Mouse (Mus musculus) lung, postnatal 4 days (tissue): Measurements from ENCODE around the gene Tmem9.

Source experiments
- DNase-seq, 2 experiments: peaks; one replicate each; pipeline ENCODE4 v3.0.0; 2021

The Tmem9 gene

DNA sequence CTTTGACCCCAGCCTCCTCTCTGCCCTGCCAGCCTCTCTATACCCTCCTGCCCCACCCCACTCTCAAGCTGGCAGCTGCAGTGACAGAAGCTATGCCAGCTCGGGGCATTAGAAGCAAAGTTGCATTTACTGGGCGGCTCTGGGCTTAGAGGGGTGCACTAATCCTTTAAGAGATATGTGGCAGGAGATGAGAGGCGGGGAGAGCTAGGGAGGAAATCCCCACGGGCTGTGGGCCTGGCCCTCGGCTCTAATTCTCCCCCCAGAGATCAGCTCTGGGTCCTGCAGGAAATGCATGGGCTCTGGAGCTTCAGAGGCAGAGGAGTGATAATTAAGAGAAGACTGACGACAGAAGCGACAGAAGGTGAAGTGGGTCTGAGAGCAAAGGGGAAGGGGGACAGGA, 25.0 kb downstream of the Tmem9 start:
- no peak for DNase-seq

DNA sequence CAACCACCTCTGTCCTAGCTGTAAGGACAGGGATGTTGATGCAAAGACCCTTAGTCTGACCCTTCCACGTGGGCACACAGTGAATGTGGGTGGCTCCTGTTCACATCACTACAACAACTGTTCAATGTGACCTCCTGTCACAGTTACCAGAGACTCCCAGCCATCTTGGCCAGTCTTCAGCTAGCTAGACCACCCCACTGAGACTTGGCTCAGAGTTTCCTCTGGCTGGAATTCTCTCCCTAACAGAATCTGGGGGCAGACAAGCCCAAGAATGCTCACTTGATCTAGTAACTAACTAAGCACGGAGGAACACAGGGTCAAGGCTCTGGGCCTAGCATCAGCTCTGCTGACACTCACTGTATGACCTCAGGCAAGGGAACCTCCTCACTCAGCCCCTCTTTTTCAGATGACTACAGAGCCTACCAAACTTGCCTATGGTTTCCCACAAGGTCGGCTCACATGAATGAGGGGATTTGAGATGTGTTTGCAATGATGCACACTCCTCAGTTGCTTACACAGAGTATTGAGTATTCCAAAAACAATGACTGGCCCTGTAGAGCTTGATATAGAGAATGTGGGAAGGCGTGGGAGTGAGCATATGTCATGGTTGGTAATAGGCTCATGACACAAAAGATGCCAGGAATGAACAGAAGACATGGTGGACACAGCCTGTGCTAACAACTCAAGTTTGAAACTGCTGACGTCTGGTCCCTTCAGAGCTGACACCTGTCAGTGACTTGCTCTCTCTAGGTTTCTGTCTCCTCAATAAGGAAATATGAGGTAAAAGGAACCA, 31.0 kb downstream of the Tmem9 start:
- no peak for DNase-seq

DNA sequence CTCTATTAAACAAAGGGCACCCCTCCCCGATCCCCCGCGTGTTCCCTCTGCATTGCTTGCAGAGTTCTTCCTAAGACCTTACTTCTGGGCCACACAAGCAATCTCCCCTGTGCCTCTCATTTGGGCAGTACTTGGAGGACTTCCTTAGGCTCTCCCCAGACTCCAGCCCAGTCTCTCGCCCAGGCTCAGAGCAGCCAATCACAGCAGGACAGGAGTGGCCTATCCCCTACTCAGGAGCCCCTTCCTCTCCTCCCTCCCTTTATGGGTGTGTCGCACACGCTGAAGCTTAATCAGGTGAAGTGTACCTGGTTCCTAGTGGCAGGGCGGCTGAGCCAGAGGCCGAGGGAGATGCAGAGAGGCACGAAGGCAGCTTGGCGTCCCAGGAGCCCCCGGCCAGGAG, 32.5 kb downstream of the Tmem9 start:
- no peak for DNase-seq

DNA sequence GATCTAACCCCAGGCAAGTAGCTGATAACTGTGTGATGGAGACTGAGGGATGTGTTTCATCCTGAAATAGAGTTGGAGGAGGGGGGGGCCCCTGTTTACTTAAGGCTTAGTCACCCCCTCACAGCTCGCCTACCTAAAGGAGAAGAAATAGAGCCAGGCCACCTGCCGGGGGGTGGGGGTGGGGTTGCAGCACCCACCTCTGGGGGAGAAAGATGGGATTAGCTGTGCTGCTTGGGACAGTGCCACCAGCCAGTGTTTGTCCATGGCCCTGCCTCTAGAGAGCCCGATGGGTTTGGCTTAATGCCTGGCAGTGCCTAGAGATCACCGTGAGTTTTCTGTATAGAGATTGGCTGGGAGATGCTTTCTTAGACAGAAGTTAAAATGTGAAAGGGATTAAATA, 32.9 kb downstream of the Tmem9 start:
- DNase-seq, result no peak

DNA sequence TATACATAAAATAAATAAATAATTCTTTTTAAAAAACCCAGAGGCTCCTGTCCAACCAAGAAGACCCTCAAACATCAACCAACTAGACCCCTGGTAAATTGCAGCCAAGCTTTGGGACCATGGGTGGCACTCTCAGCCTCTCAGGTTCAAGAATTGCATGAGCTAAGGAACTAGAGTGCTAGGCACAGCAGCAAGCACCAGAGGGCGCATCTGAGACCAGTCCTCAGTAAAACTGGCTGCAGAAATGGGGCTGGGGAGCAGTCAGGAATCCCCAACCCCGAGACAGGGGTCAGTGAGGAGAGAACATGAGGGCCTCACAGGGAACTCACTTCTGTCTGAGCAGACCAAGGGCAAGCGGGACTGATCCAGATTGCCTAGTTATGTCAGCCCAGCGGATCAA, 37.8 kb downstream of the Tmem9 start:
- peak; percentile 35 to 65 for DNase-seq

DNA sequence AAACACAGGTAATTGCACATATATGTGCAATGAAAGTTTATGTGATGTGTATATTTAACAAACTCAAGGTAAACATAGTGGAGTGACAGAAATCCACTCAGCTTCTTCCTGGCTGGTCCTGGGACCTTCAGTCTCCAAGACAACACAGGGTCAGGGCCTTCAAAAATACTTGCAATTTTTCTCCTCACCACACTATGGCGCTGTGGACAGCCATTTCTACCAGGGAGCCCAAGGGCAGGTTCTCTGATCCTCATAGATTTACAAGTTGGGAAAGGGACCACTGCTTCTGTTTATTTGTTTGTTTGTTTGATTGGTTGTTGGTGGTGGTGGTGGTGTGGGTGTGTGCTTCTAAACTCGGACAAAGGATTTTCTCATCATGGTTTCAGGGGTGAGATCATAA, 39.5 kb downstream of the Tmem9 start:
- DNase-seq, result peak in 1 of 2 experiments; percentile 22

DNA sequence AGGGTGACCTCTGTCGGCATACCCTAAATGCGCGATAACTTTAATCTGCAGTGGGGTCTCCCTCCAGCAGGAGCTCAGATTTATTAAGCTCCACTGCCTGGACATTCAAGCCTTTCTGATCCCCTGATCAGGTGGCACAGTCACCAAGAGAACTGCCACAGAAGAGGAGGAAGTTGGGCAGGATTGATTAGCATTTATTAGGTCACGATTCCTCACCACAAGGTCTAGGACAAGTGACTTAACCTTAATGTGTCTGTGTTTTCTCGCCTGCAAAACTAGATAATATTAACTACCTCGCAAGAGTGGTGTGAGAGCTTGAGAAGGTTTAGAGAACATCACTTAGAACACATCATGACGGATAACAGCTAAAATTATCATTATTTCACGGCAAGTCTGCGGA, 39.9 kb downstream of the Tmem9 start:
- DNase-seq, result no peak

DNA sequence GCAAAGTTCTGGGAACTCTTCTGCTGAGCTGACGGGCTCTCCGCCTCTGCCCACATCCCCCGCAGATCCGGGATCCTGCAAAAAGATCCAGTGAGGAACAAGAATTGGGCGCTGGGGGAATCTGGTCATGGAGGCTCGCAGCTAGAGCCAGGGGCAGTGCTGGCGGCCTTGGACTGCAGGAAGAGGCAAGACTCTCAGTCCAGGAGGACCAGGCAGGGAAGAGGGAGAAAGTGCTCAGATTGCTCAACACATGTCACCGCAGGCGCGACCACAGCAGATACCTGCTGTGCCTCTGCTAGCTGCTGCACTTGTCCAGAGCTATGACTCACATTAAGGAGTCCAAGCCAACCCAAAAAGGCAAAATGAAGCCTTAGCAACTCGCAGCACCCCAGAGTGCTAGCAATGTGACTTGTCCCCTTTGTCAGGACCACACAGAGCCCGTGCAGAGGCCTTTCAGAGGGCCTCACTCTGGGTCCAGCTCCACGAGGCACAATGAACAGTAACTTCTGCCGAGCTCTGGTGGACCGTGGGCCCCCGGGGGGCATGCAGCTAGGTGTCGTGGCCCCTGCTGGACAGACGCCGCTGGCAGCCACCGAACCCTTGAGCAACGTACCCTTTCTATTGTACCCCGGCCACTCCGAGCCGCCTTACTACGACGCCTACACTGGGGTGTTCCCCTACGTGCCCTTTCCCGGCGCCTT, 42.5 kb downstream of the Tmem9 start, which contains the start of gene Ascl5:
Gene Ascl5 (plus strand): TSS at position 493 of the 701 bp plus-strand sequence.
- no peak for DNase-seq

DNA sequence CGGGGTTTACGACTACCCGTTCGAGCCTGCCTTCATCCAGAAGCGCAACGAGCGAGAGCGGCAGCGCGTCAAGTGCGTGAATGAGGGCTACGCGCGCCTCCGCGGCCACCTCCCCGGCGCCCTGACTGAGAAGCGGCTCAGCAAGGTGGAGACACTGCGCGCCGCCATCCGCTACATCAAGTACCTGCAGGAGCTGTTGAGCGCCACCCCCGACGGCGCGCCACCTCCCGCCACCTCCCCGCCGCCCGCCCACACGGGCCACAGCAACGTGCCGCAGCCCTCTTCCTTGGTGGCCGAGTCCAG, 43.0 kb downstream of the Tmem9 start:
- DNase-seq, result peak; percentile 21 to 33

DNA sequence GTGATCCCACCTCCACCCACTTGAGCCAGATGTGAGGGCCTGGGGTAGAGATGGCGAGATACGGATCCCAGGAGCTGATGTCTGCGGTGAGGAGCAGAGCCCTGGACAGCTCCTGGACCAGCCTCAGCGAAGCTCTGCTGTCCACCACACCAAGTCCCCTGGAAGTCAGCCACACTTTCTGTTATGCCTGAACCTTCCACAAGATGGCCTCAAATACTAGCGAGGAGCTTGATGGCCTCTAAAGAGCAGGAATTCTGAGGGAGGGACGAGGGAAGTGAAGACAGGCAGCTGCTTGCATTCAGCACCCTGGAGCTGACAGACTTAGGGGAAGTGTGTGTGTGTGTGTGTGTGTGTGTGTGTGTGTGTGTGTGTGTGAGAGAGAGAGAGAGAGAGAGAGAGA, 43.5 kb downstream of the Tmem9 start:
- DNase-seq, result peak; percentile 75 to 86

DNA sequence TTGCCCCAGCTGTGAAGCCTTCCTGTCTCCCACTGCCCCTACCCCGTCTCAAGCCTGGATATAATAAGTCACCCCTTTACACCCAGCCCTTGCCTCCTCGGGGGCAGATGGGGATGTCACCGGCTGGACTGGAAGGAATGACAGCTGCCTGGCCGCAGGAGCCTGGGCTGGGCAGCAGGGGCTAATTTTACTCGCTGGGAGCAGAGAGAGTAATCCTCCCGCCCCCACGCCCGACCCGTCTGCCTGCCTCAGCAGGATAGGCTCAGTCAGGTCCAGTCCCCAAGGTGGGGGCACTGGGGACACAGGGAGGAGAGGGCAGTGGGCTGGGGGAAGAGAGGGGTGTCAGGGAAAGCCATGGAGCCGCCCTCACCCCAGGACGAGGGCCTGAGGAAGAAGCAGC, 44.6 kb downstream of the Tmem9 start, which contains the start of gene Cacna1s:
Gene Cacna1s (plus strand): TSS at position 204 of the 400 bp plus-strand sequence.
- no peak for DNase-seq

DNA sequence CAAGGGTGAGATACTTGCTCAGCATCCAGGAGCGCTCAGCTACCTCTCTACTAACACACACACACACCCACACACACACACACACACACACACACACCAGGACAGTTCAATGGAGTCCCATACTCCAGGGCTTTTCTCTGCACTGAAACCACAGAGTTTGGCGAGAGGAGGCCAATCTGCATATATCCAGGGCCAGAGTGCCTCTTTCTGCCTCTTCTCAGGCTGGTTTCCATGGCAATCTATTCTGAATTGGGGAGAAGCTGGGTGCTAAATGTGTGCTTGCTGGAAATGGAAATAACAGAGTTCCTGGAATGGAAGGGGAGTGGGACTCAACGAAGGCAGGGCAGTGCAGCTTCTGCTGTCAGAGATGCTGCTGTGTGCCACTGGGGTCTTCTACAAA, 47.8 kb downstream of the Tmem9 start:
- DNase-seq, result no peak

DNA sequence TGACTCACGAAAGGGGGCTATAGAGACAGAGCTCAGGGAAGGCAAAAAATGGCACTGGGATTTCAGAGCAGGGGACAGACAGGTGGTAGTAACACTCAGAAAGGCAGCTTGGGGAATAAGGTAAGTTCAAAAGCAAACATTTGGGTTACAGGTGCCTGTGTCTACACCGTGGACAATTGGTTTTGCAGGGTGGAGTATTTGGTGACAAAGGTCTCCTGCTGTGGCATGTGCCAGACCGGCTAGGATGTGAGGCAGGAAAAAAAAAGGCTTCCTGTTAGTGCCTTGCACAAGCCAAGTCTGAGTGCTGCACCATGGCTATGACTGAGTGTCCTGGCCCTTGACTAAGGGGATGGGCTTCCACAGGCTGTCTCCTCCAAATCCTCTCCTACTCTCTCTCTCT, 50.6 kb downstream of the Tmem9 start:
- DNase-seq, result no peak

DNA sequence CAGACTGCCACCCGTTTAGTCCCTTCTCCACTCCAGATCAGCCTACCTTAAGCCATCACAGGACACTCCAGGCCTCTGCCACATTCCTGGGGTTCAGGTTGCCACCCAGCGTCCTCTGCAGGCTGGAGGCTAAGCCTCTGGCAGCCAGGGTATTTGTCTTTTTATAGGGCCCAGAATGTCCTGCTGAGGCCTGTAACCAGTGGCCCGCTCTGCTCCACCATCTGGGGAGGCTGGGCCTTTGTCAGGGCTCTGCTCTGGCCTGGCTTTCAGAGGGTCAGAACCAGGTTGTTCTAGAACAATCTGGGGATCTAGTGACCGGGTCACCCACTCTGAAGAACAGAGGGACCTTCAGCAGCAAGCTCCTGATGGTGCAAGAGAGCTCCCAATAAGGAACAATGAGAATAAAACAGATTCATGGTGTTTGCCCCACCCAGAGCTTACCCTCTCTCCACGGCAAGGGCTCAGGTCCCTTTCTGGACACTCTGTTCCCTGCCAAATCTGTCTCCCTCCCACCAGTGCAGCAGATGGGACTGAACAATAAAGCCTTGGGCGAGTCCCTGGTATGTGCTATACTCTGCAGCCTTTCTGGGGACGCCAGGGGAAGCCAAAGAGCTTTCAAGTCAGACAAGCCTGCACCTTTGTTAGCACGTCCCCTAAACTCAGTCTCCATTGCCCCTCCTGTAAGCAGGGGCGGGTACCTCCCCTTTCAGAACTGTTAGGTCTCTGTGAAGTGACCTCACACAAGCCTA, 53.3 kb downstream of the Tmem9 start:
- DNase-seq, result peak; percentile 43 to 71

DNA sequence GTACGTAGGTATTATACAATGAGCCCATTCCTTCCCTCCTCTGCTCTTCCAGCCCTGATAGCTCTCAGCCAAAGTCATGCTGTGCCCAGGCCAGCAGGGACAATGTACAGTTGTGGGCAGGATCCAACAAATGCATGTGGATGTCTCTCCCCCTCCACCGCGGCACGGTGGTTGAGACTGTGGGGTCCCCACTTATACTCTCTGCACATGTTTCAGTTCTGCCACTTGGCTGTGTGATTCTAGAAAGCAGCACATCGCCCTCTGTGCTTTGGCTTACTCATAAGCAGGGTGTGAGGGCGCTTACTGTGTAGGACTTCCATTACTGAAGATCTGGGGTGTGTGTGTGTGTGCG, 53.8 kb downstream of the Tmem9 start:
- no peak for DNase-seq

DNA sequence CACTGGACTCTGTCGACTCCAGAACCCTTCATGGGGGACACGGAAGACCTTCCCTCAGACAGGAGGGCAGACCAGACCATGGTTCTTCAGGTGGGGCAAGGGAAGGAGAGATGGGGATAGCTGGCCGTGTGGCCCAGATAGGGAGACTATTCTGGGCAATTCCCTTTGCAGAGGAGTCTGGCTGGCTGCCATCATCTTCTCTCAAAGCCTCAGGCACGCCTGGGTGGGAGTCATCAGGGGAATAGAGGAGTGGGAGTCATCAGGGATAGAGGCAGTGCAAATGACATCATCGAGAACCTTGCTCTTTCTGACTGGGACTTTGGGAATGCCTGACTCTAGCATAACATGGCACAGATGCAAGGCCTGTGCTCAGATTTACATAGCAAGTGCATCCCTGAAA, 56.0 kb downstream of the Tmem9 start:
- DNase-seq, result no peak

DNA sequence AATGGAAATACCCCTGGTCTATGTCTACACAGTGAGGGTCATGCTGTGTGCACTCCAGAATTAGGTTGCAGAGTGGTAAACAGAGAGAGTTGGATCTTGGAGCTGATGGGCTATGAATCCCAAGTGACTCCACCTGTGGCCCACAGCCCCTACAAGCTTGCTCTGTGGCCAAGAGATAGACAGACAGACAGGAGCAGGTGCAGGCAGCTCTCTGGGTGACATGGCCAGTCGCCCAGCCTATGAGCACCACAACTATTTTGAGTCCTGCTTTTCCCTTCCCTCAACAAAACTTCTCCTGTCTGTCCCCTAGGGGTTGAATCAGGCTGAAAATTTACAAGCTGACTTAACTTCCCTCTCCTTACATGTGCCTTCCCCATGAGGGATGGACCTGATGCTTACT, 58.7 kb downstream of the Tmem9 start:
- no peak for DNase-seq

DNA sequence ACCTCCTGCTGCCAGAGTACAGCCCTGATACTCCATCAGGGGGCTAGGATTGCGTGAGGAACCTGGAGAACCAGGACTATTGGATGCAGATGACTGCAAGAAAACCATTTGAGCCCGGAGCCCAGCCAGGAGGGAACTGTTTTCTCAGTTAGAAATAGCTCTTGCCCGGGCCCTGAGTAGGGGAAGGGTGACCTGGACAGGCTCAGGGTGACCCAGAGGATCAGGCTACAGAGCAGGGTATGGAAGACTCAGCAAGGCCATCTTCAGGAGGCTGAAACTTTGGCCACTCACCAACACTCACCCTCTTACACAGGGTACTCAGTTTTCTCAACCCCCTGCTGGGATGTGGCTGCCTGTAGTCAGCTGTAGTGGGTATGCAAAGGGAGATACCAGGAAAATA, 59.6 kb downstream of the Tmem9 start:
- no peak for DNase-seq

DNA sequence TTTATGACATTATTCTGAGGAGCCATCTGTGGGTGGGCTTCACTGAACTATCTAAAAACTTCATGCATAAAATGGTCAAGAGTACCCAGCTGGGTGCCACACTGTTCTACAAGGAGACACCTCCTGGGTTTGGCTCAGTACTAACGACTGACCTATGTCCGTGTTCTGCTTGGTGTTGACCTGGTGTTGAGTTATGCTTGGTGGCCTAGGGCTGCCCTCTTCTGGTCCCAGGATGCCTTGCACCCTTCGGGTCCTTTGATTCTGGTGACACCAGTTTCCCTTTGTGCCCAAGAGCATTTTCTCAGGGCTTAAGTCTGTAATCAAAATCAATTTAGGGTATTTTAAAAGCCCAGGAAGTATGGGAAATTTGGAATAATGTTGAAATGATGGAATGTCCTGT, 68.1 kb downstream of the Tmem9 start:
- peak; percentile 39 to 43 for DNase-seq

DNA sequence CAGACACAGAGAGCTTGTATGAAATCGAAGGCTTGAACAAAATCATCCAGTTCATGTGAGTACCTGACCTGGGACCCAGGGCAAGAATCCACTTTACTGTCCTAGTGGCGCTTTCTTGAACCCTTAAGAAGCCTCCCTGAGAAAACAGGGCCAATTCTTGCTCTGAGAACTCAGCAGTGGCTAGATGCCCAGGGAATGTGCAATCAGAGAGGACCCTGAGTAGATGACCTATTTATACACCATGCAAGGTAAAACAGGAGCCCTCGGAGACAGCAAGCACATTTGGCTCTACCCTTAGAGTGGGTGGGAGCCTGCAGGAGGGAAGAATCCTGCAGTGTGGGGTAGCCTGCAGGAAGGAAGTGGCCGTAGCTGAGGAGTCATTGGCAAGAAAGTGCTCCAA, 69.7 kb downstream of the Tmem9 start:
- DNase-seq, result no peak

DNA sequence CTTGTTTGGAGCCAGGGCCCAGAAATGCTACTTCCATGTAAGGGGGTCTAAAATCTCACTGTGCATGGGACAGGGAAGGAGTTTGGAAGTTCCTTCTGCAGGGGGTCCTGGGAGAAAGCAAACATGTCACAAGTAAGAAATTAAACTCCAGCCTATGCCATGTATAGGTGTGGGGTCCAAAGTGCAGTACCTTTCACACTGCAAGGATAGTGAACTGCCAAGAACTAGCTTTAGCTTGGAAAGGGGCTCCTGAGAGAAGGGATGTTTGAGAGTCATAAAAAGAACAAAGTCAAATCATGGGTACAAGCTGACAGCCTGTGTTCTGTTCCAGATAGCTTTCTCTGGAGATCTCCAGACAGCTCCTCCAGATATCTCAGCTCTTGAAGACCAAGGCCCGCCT, 73.2 kb downstream of the Tmem9 start:
- DNase-seq, result no peak
